Mouse (Mus musculus): ENCODE results near the gene Akap8. TPM values are rescaled to one million over a fixed set of nuclear protein-coding genes. Genes with fewer than 3 reads are reported as not detected.

Gene Akap8
- total RNA-seq, 2 experiments from 2014 or later: 89.0 to 107 TPM

- DNase-seq: peak in 1 of 2 experiments; percentile 37
Observed at GRCm38 (mm10) chr17:32349037-32349732, 28.1 kb upstream of the Akap8 start.

GRCm38 (mm10) chr17:32348406-32348805 is 27.4 kb upstream of the Akap8 start:
- DNase-seq: no peak

- no peak for DNase-seq
Observed at GRCm38 (mm10) chr17:32341102-32341501, 20.1 kb upstream of the Akap8 start.

GRCm38 (mm10) chr17:32340110-32340509 is 19.1 kb upstream of the Akap8 start:
- DNase-seq: no peak

GRCm38 (mm10) chr17:32335869-32336268 is 14.8 kb upstream of the Akap8 start:
- no peak for DNase-seq

- no peak for DNase-seq
Observed at GRCm38 (mm10) chr17:32334921-32335320, 13.9 kb upstream of the Akap8 start.

GRCm38 (mm10) chr17:32333675-32334303 is 12.8 kb upstream of the Akap8 start:
- no peak for DNase-seq

- DNase-seq: no peak
Observed at GRCm38 (mm10) chr17:32327501-32327900, 6.5 kb upstream of the Akap8 start.

- no peak for DNase-seq
Observed at GRCm38 (mm10) chr17:32322809-32323208, 1.8 kb upstream of the Akap8 start.

- no peak for DNase-seq
Observed at GRCm38 (mm10) chr17:32321836-32322235, 798 bp upstream of the Akap8 start.

- no peak for DNase-seq
Observed at GRCm38 (mm10) chr17:32321390-32321734, 324 bp upstream of the Akap8 start.

- no peak for DNase-seq
Observed at GRCm38 (mm10) chr17:32319950-32320349, 1.1 kb downstream of the Akap8 start.

- DNase-seq: no peak
Observed at GRCm38 (mm10) chr17:32317708-32318107, 3.3 kb downstream of the Akap8 start.

- DNase-seq: no peak
Observed at GRCm38 (mm10) chr17:32317032-32317431, 4.0 kb downstream of the Akap8 start.

- DNase-seq: no peak
Observed at GRCm38 (mm10) chr17:32315560-32315959, 5.5 kb downstream of the Akap8 start.

GRCm38 (mm10) chr17:32313892-32314291 is 7.1 kb downstream of the Akap8 start:
- DNase-seq: no peak

GRCm38 (mm10) chr17:32312801-32313200 is 8.2 kb downstream of the Akap8 start:
- no peak for DNase-seq

GRCm38 (mm10) chr17:32307963-32308362 is 13.1 kb downstream of the Akap8 start:
- no peak for DNase-seq

- DNase-seq: no peak
Observed at GRCm38 (mm10) chr17:32298125-32298524, 22.9 kb downstream of the Akap8 start.

GRCm38 (mm10) chr17:32295901-32296300 is 25.1 kb downstream of the Akap8 start:
- no peak for DNase-seq

- DNase-seq: no peak
Observed at GRCm38 (mm10) chr17:32295160-32295559, 25.9 kb downstream of the Akap8 start.

- DNase-seq: no peak
Observed at GRCm38 (mm10) chr17:32285138-32285670, 35.8 kb downstream of the Akap8 start.

GRCm38 (mm10) chr17:32284262-32285137 is 36.5 kb downstream of the Akap8 start, which contains the start of gene Brd4:
Gene Brd4, minus strand, starts transcription at chr17:32284722.
- DNase-seq: peak; percentile 91 to 93
